Mouse (Mus musculus) embryonic facial prominence, embryonic 14.5 days (tissue): Measurements from ENCODE around the gene Cptp. TPM values are rescaled to one million over a fixed set of nuclear protein-coding genes. Genes with fewer than 3 reads are reported as not detected.

ENCODE experiments used
- ATAC-seq: fragments of 200-750 bp; cut with Nextera tagmentation; 2 replicates; pipeline ENCODE4 v1.8.0; 2017; ENCODE audit warnings: low read depth, moderate number of reproducible peaks, moderate TSS enrichment
- DNase-seq: peaks from one replicate; pipeline ENCODE4 v3.0.0-alpha.2; 2015; ENCODE audit warnings: low spot score
- H3K27ac ChIP-seq: fragments of 300-500 bp; sonication (generic); replicated peaks from 2 replicates; pipeline ENCODE4 v1.5.1; 2014; ENCODE audit warnings: low read depth, mild to moderate bottlenecking, low read length, moderate library complexity
- H3K27me3 ChIP-seq: fragments of 300-500 bp; sonication (generic); replicated peaks from 2 replicates; pipeline ENCODE4 v1.6.1; 2014; ENCODE audit warnings: low read length; ENCODE audit not compliant: control insufficient read depth, insufficient read depth
- H3K36me3 ChIP-seq: fragments of 300-500 bp; sonication (generic); 2 replicates; pipeline ENCODE4 v1.6.1; 2014; ENCODE audit warnings: low read length, mixed read lengths; ENCODE audit not compliant: control insufficient read depth, insufficient read depth
- H3K4me1 ChIP-seq: fragments of 300-500 bp; sonication (generic); 2 replicates; pipeline ENCODE4 v1.6.1; 2014; ENCODE audit warnings: antibody characterized with exemption, low read length; ENCODE audit not compliant: control insufficient read depth, insufficient read depth
- H3K4me2 ChIP-seq: fragments of 300-500 bp; sonication (generic); 2 replicates; pipeline ENCODE4 v1.6.1; 2014; ENCODE audit warnings: low read depth, mild to moderate bottlenecking, low read length, moderate library complexity, mixed read lengths
- H3K4me3 ChIP-seq: fragments of 300-500 bp; sonication (generic); 2 replicates; pipeline ENCODE4 v1.5.1; 2014; ENCODE audit warnings: low read depth, mild to moderate bottlenecking, low read length
- H3K9ac ChIP-seq: fragments of 300-500 bp; sonication (generic); 2 replicates; pipeline ENCODE4 v1.6.1; 2014; ENCODE audit warnings: low read depth, mild to moderate bottlenecking, low read length, moderate library complexity, mixed read lengths
- H3K9me3 ChIP-seq: fragments of 300-500 bp; sonication (generic); 2 replicates; pipeline ENCODE4 v1.6.1; 2016; ENCODE audit warnings: low read length; ENCODE audit not compliant: control insufficient read depth
- WGBS: fragments of 180-500 bp; shearing (Covaris S2); extraction: QIAGEN DNeasy Blood & Tissue Kit; methylation state at CpG from one replicate; pipeline ENCODE4 v1.1.7; 2014; 5-methylcytosine and 5-hydroxymethylcytosine counted together
- polyA plus RNA-seq: library from polyadenylated mRNA; unstranded; fragments of >200 nt; fragmentation: Nextera tagmentation; extraction: Ambion mirVana; gene quantifications from 2 replicates; pipeline ENCODE4 v1.2.1, GENCODE M21; 2014

Gene Cptp
- polyA plus RNA-seq, 1 experiment from 2014 or later: 15.6 TPM

GRCm38 (mm10) chr4:155883587-155883986, 14.3 kb upstream of the Cptp start:
- ATAC-seq: no peak
- 87% methylated on average over 3 of the region's 3 CpGs for WGBS
- peaks cover 54% of the 10 kb centered on the region for H3K36me3 ChIP-seq

GRCm38 (mm10) chr4:155871404-155871803, 2.2 kb upstream of the Cptp start:
- Histone ChIP-seq H3K36me3 (peaks cover 46% of the 10 kb centered on the region), H3K27me3 (no peaks in the 10 kb centered on the region), H3K9ac (no peak overlapping the region), H3K4me3 (no peak overlapping the region), H3K4me1 (peaks cover 12% of the 10 kb centered on the region), H3K9me3 (no peaks in the 10 kb centered on the region), H3K4me2 (no peak overlapping the region), H3K27ac (no peak overlapping the region)
- DNase-seq (no peak), ATAC-seq (no peak)
- WGBS: 90% methylated on average over 7 of the region's 7 CpGs

More at GRCm38 (mm10) chr4:155883587-155883986, 14.3 kb upstream of the Cptp start:
- no peak for DNase-seq
- Histone ChIP-seq H3K27ac (no peak overlapping the region), H3K4me2 (no peak overlapping the region), H3K9ac (no peak overlapping the region), H3K4me3 (no peak overlapping the region), H3K4me1 (no peaks in the 10 kb centered on the region), H3K27me3 (no peaks in the 10 kb centered on the region), H3K9me3 (no peaks in the 10 kb centered on the region)

GRCm38 (mm10) chr4:155868614-155869298, 484 bp downstream of the Cptp start:
- H3K9me3 ChIP-seq: no peaks in the 10 kb centered on the region
- no peaks in the 10 kb centered on the region for H3K27me3 ChIP-seq
- H3K36me3 ChIP-seq: peaks cover 32% of the 10 kb centered on the region
- no peak for DNase-seq
- ATAC-seq: no peak; the same call in 1 of the 2 replicates
- H3K4me1 ChIP-seq: peaks cover 12% of the 10 kb centered on the region
- no peak overlapping the region for H3K27ac ChIP-seq
- H3K9ac ChIP-seq: peak overlapping the region; percentile 83
- peak overlapping the region; percentile 68 for H3K4me3 ChIP-seq
- H3K4me2 ChIP-seq: peak overlapping the region; percentile 88
- 7% methylated on average over 20 of the region's 22 CpGs for WGBS

GRCm38 (mm10) chr4:155863001-155863400, 6.2 kb downstream of the Cptp start, which contains the start of gene Tas1r3:
Gene Tas1r3, minus strand, starts transcription at chr4:155863362.
- Histone ChIP-seq H3K36me3 (peaks cover 50% of the 10 kb centered on the region; the same call in 1 of the 2 replicates), H3K4me2 (no peak within 1 kb of the TSS), H3K27ac (no peak within 1 kb of the TSS), H3K4me1 (no peaks in the 10 kb centered on the region), H3K9me3 (no peaks in the 10 kb centered on the region), H3K9ac (no peak within 1 kb of the TSS), H3K4me3 (no peak within 1 kb of the TSS), H3K27me3 (no peaks in the 10 kb centered on the region)
- DNase-seq (no peak), ATAC-seq (no peak)
- 86% methylated on average over 5 of the region's 5 CpGs for WGBS

- peaks cover 60% of the 10 kb centered on the region; the same call in 1 of the 2 replicates for H3K36me3 ChIP-seq
- H3K4me1 ChIP-seq: no peaks in the 10 kb centered on the region
- 89% methylated on average over 7 of the region's 7 CpGs for WGBS
- no peak for ATAC-seq
- DNase-seq: no peak
- H3K4me2 ChIP-seq: no peak overlapping the region
- H3K27ac ChIP-seq: no peak overlapping the region
- no peaks in the 10 kb centered on the region for H3K9me3 ChIP-seq
- H3K4me3 ChIP-seq: no peak overlapping the region
- H3K9ac ChIP-seq: no peak overlapping the region
- H3K27me3 ChIP-seq: no peaks in the 10 kb centered on the region
Measured at GRCm38 (mm10) chr4:155861787-155862186, 7.5 kb downstream of the Cptp start.

- peak; percentile 49; the same call in 1 of the 2 replicates for ATAC-seq
- WGBS: 15% methylated on average over 11 of the region's 13 CpGs
Measured at GRCm38 (mm10) chr4:155859318-155859717, 9.9 kb downstream of the Cptp start.

GRCm38 (mm10) chr4:155856881-155857280, 12.4 kb downstream of the Cptp start:
- Histone ChIP-seq H3K27me3 (no peaks in the 10 kb centered on the region), H3K4me2 (no peak overlapping the region), H3K9ac (no peak overlapping the region), H3K27ac (no peak overlapping the region), H3K9me3 (no peaks in the 10 kb centered on the region), H3K4me3 (no peak overlapping the region), H3K4me1 (no peaks in the 10 kb centered on the region), H3K36me3 (peaks cover 74% of the 10 kb centered on the region)
- WGBS: 92% methylated on average over 3 of the region's 3 CpGs
- ATAC-seq (no peak), DNase-seq (no peak)

More at GRCm38 (mm10) chr4:155859318-155859717, 9.9 kb downstream of the Cptp start:
- no peak overlapping the region for H3K9ac ChIP-seq
- H3K27ac ChIP-seq: no peak overlapping the region
- no peaks in the 10 kb centered on the region for H3K27me3 ChIP-seq
- no peaks in the 10 kb centered on the region for H3K9me3 ChIP-seq
- H3K4me1 ChIP-seq: no peaks in the 10 kb centered on the region
- H3K4me2 ChIP-seq: no peak overlapping the region
- DNase-seq: peak; percentile 78
- H3K4me3 ChIP-seq: no peak overlapping the region
- peaks cover 68% of the 10 kb centered on the region for H3K36me3 ChIP-seq

GRCm38 (mm10) chr4:155856071-155856470, 13.2 kb downstream of the Cptp start:
- ATAC-seq: no peak
- H3K27me3 ChIP-seq: no peaks in the 10 kb centered on the region
- H3K27ac ChIP-seq: no peak overlapping the region
- H3K9ac ChIP-seq: no peak overlapping the region
- WGBS: 86% methylated on average over 11 of the region's 12 CpGs
- DNase-seq: no peak
- H3K4me2 ChIP-seq: no peak overlapping the region
- H3K36me3 ChIP-seq: peaks cover 66% of the 10 kb centered on the region
- no peaks in the 10 kb centered on the region for H3K4me1 ChIP-seq
- no peaks in the 10 kb centered on the region for H3K9me3 ChIP-seq
- H3K4me3 ChIP-seq: no peak overlapping the region

GRCm38 (mm10) chr4:155854991-155855390, 14.2 kb downstream of the Cptp start:
- DNase-seq (no peak), ATAC-seq (no peak)
- Histone ChIP-seq H3K4me1 (no peaks in the 10 kb centered on the region), H3K36me3 (peaks cover 63% of the 10 kb centered on the region), H3K9me3 (no peaks in the 10 kb centered on the region), H3K27ac (no peak overlapping the region), H3K9ac (no peak overlapping the region), H3K4me3 (no peak overlapping the region), H3K27me3 (no peaks in the 10 kb centered on the region), H3K4me2 (no peak overlapping the region)
- WGBS: 94% methylated on average over 12 of the region's 12 CpGs
